ENCODE assay signal across 11 mouse cellular contexts in genomic region chr6:121053585-121054112, GRCm38 (mm10).
DNase-seq lines count a peak whose midpoint lies in the region; ATAC-seq and TF ChIP-seq lines count a peak whose summit lies in the region.
"Had no signal": no experiment of that assay in that cellular context is flagged by ENCODE, and none has a peak within 500 bp of the region (broad histone marks: within the 10 kb centered on the region; RNA-seq: fewer than 3 reads in every experiment).

No protein-coding gene starts in this region.

- H3K4me1 ChIP-seq in E14TG2a.4 (replicated peaks; ENCODE audit: low read depth, low read length) = peaks cover 19% of the 10 kb centered on the region
- 0 out of 2 replicates have a peak, but pooled peaks cover 2% of the 10 kb centered on the region for H3K4me1 ChIP-seq in midbrain, embryonic 16.5 days (ENCODE audit: control insufficient read depth, insufficient read depth, low read length)

- H3K36me3 ChIP-seq in E14TG2a.4 (ENCODE audit: insufficient read depth, low read length) = no peaks in the 10 kb centered on the region
- no peaks in the 10 kb centered on the region for H3K36me3 ChIP-seq in midbrain, embryonic 16.5 days (ENCODE audit: control insufficient read depth, insufficient read depth, low read length)
- H3K36me3 ChIP-seq: liver, embryonic 13.5 days had no signal

- H3K9me3 ChIP-seq in E14TG2a.4 (ENCODE audit: low read length) = no peaks in the 10 kb centered on the region
- no peaks in the 10 kb centered on the region for H3K9me3 ChIP-seq in midbrain, embryonic 16.5 days (replicated peaks; ENCODE audit: control insufficient read depth, low read length, poor library complexity, severe bottlenecking)
- H3K9me3 ChIP-seq: liver, embryonic 13.5 days had no signal

- intact Hi-C loops in gastrocnemius, adult 2 months (cut with DNase I) = no loop called here
- intact Hi-C loops in heart, postnatal 10 days (cut with DNase I) = no loop called here

- no peak overlapping the region for H3K4me3 ChIP-seq in gastrocnemius, adult 2 months
- 0 out of 2 replicates have a peak overlapping the region, but pooled peaks have one; percentile 7 for H3K4me3 ChIP-seq in E14TG2a.4 (replicated peaks; ENCODE audit: low read length)
- H3K4me3 ChIP-seq in midbrain, embryonic 16.5 days (ENCODE audit: low read depth, low read length) = no peak overlapping the region
- H3K4me3 ChIP-seq: erythroblast, embryonic 14.5 days; liver, embryonic 13.5 days had no signal

- no peaks in the 10 kb centered on the region for H3K27me3 ChIP-seq in E14TG2a.4 (ENCODE audit: insufficient read depth, low read length)
- no peaks in the 10 kb centered on the region for H3K27me3 ChIP-seq in midbrain, embryonic 16.5 days (ENCODE audit: control insufficient read depth, insufficient read depth, low read depth, low read length)
- H3K27me3 ChIP-seq: liver, embryonic 13.5 days had no signal

- 89% methylated on average over 7 of the region's 7 CpGs for WGBS in midbrain, embryonic 16.5 days

- H3K4me2 ChIP-seq in midbrain, embryonic 16.5 days (ENCODE audit: low read length) = no peak overlapping the region
- H3K4me2 ChIP-seq: liver, embryonic 13.5 days had no signal

- H3K27ac ChIP-seq in gastrocnemius, adult 2 months = peak overlapping the region; percentile 46; the same call in 1 of the 2 replicates
- no peak overlapping the region for H3K27ac ChIP-seq in midbrain, embryonic 16.5 days (ENCODE audit: low read length)
- H3K27ac ChIP-seq: liver, embryonic 13.5 days; macrophage had no signal

- no peak for TF ChIP-seq CTCF in gastrocnemius, adult 2 months (IDR thresholded peaks at IDR 0.05)
- TF ChIP-seq CTCF in E14TG2a.4 (conservative IDR thresholded peaks at IDR 0.05; ENCODE audit: low read length) = no peak; the same call in 1 of the 2 replicates

- DNase-seq in gastrocnemius, adult 2 months = no peak
- DNase-seq in gastrocnemius, postnatal 10 days = no peak
- DNase-seq in cerebellum, postnatal 14 days = peak; percentile 58 to 59
- DNase-seq in heart, postnatal 10 days = peak; percentile 73 to 80
- DNase-seq in T-cell, adult 2 months (ENCODE audit: low spot score) = no peak
- DNase-seq in kidney, postnatal 25 days = no peak
- DNase-seq: liver, embryonic 13.5 days had no signal

- no peak for ATAC-seq in midbrain, embryonic 16.5 days

- H3K9ac ChIP-seq in midbrain, embryonic 16.5 days (ENCODE audit: low read depth, low read length) = no peak overlapping the region
- H3K9ac ChIP-seq: liver, embryonic 13.5 days had no signal

Comparison
In these comparisons a context has a peak if more than half of its experiments do, and no peak if none do; other contexts are left out.
1. DNase-seq: peak in cerebellum, postnatal 14 days (2 of 2) and heart, postnatal 10 days (2 of 2); none in gastrocnemius, adult 2 months (single experiment), gastrocnemius, postnatal 10 days (single experiment), T-cell, adult 2 months (single experiment) and kidney, postnatal 25 days (0 of 2).